Mouse (Mus musculus): ENCODE measurements around the gene Pdzd2.

GRCm38 (mm10) chr15:12425049-12425627 lies 314.6 kb downstream of the Pdzd2 start:
- TF ChIP-seq GATA1 (IDR thresholded peaks at IDR 0.05; ENCODE audit: borderline replicate concordance, low read length), result no peak
- TF ChIP-seq FLI1 (IDR thresholded peaks at IDR 0.05; ENCODE audit: low read length), result no peak

All from megakaryocyte, embryonic 14.5 days (primary cell).